Mouse (Mus musculus): ENCODE measurements around the gene Dcaf15. TPM values are rescaled to one million over a fixed set of nuclear protein-coding genes. Genes with fewer than 3 reads are reported as not detected.

The Dcaf15 gene
- polyA plus RNA-seq, 1 experiment from 2014 or later, result 22.6 TPM

GRCm38 (mm10) chr8:84063861-84064610 is 40.5 kb downstream of the Dcaf15 start:
- Histone ChIP-seq H3K36me3 (no peaks in the 10 kb centered on the region), H3K4me1 (replicated peaks) (peaks cover 24% of the 10 kb centered on the region), H3K4me3 (no peak overlapping the region), H3K9me3 (no peaks in the 10 kb centered on the region), H3K27me3 (no peaks in the 10 kb centered on the region), H3K4me2 (no peak overlapping the region), H3K9ac (no peak overlapping the region), H3K27ac (replicated peaks) (no peak overlapping the region)
- WGBS, result 79% methylated on average over 8 of the region's 8 CpGs
- ATAC-seq (ENCODE audit: low FRiP score, low read depth), result no peak

GRCm38 (mm10) chr8:84060245-84060644 is 44.3 kb downstream of the Dcaf15 start:
- no peaks in the 10 kb centered on the region for H3K9me3 ChIP-seq
- H3K36me3 ChIP-seq, result no peaks in the 10 kb centered on the region
- H3K27ac ChIP-seq (replicated peaks), result no peak overlapping the region
- no peak for ATAC-seq (ENCODE audit: low FRiP score, low read depth)
- H3K4me3 ChIP-seq, result no peak overlapping the region
- H3K9ac ChIP-seq, result no peak overlapping the region
- H3K4me2 ChIP-seq, result no peak overlapping the region
- H3K27me3 ChIP-seq, result no peaks in the 10 kb centered on the region
- WGBS, result 80% methylated on average over 2 of the region's 2 CpGs
- peaks cover under 1% of the 10 kb centered on the region; the same call in 1 of the 2 replicates for H3K4me1 ChIP-seq (replicated peaks)

GRCm38 (mm10) chr8:84059226-84059625 is 45.3 kb downstream of the Dcaf15 start:
- H3K4me1 ChIP-seq (replicated peaks), result no peaks in the 10 kb centered on the region
- H3K4me3 ChIP-seq, result no peak overlapping the region
- no peak for ATAC-seq (ENCODE audit: low FRiP score, low read depth)
- no peaks in the 10 kb centered on the region for H3K27me3 ChIP-seq
- H3K4me2 ChIP-seq, result no peak overlapping the region
- no peak overlapping the region for H3K27ac ChIP-seq (replicated peaks)
- WGBS, result 79% methylated on average over 2 of the region's 2 CpGs
- H3K9ac ChIP-seq, result no peak overlapping the region
- H3K9me3 ChIP-seq, result no peaks in the 10 kb centered on the region
- H3K36me3 ChIP-seq, result no peaks in the 10 kb centered on the region

GRCm38 (mm10) chr8:84057827-84058226 is 46.7 kb downstream of the Dcaf15 start:
- 95% methylated on average over 1 of the region's 1 CpGs for WGBS
- Histone ChIP-seq H3K27me3 (no peaks in the 10 kb centered on the region), H3K9ac (no peak overlapping the region), H3K36me3 (no peaks in the 10 kb centered on the region), H3K4me3 (no peak overlapping the region), H3K9me3 (no peaks in the 10 kb centered on the region), H3K4me1 (replicated peaks) (no peaks in the 10 kb centered on the region), H3K27ac (replicated peaks) (no peak overlapping the region), H3K4me2 (no peak overlapping the region)
- no peak for ATAC-seq (ENCODE audit: low FRiP score, low read depth)

- Histone ChIP-seq H3K4me3 (no peak overlapping the region), H3K9ac (no peak overlapping the region), H3K27ac (replicated peaks) (no peak overlapping the region), H3K27me3 (no peaks in the 10 kb centered on the region), H3K9me3 (no peaks in the 10 kb centered on the region), H3K36me3 (no peaks in the 10 kb centered on the region), H3K4me2 (no peak overlapping the region), H3K4me1 (replicated peaks) (no peaks in the 10 kb centered on the region)
- 97% methylated on average over 5 of the region's 5 CpGs for WGBS
- no peak for ATAC-seq (ENCODE audit: low FRiP score, low read depth)
Observed at GRCm38 (mm10) chr8:84053229-84053628, 51.3 kb downstream of the Dcaf15 start.

GRCm38 (mm10) chr8:84052746-84053145 is 51.8 kb downstream of the Dcaf15 start:
- Histone ChIP-seq H3K27ac (replicated peaks) (no peak overlapping the region), H3K9ac (no peak overlapping the region), H3K4me2 (no peak overlapping the region), H3K4me1 (replicated peaks) (no peaks in the 10 kb centered on the region), H3K27me3 (no peaks in the 10 kb centered on the region), H3K36me3 (no peaks in the 10 kb centered on the region), H3K4me3 (no peak overlapping the region), H3K9me3 (no peaks in the 10 kb centered on the region)
- 69% methylated on average over 3 of the region's 3 CpGs for WGBS
- no peak for ATAC-seq (ENCODE audit: low FRiP score, low read depth)

- Histone ChIP-seq H3K9me3 (no peaks in the 10 kb centered on the region), H3K27ac (replicated peaks) (no peak overlapping the region), H3K4me1 (replicated peaks) (0 out of 2 replicates have a peak, but pooled peaks cover 7% of the 10 kb centered on the region), H3K9ac (no peak overlapping the region), H3K4me2 (no peak overlapping the region), H3K27me3 (peaks cover 26% of the 10 kb centered on the region), H3K4me3 (no peak overlapping the region), H3K36me3 (no peaks in the 10 kb centered on the region)
- 85% methylated on average over 5 of the region's 5 CpGs for WGBS
- ATAC-seq (ENCODE audit: low FRiP score, low read depth), result no peak
Observed at GRCm38 (mm10) chr8:84048171-84048570, 56.4 kb downstream of the Dcaf15 start.

MicroRNAs encoded within 50 kb of the gene (microRNA counts, 519-probe panel; counts per million panel counts)
- microRNA mmu-miR-709, result 2,380 counts per million, percentile 33 among the panel's probes with 10 or more counts

Small RNA genes within 50 kb of the gene (microRNA-seq; reads per million reads assigned to microRNA genes)
- not detected for gene Mir709

Other genes starting within 250 kb of the Dcaf15 start
- gene Adgrl1, start 204.7 kb downstream of the Dcaf15 start, polyA plus RNA-seq (2015; fragmentation: Nextera tagmentation; extraction: Ambion mirVana), result 56.8 and 62.0 TPM in 2 replicates
- gene Gm10644, start 149.6 kb downstream of the Dcaf15 start, polyA plus RNA-seq (2015; fragmentation: Nextera tagmentation; extraction: Ambion mirVana), result 1.1 TPM in 2 replicates
- 12.8 and 14.7 TPM in 2 replicates for gene Asf1b, start 149.3 kb downstream of the Dcaf15 start, polyA plus RNA-seq (2015; fragmentation: Nextera tagmentation; extraction: Ambion mirVana)
- 241 and 250 TPM in 2 replicates for gene Prkaca, start 131.8 kb downstream of the Dcaf15 start, polyA plus RNA-seq (2015; fragmentation: Nextera tagmentation; extraction: Ambion mirVana)
- 6.2 and 7.3 TPM in 2 replicates for gene Samd1, start 107.1 kb downstream of the Dcaf15 start, polyA plus RNA-seq (2015; fragmentation: Nextera tagmentation; extraction: Ambion mirVana)
- 0.47 and 0.75 TPM in 2 replicates for gene 1700067K01Rik, start 103.3 kb downstream of the Dcaf15 start, polyA plus RNA-seq (2015; fragmentation: Nextera tagmentation; extraction: Ambion mirVana)
- gene 2210011C24Rik, start 92.6 kb downstream of the Dcaf15 start, polyA plus RNA-seq (2015; fragmentation: Nextera tagmentation; extraction: Ambion mirVana), result 0.41 and 0.70 TPM in 2 replicates
- gene Palm3, start 83.3 kb downstream of the Dcaf15 start, polyA plus RNA-seq (2015; fragmentation: Nextera tagmentation; extraction: Ambion mirVana), result 8.6 and 8.8 TPM in 2 replicates
- gene Il27ra, start 62.2 kb downstream of the Dcaf15 start, polyA plus RNA-seq (2015; fragmentation: Nextera tagmentation; extraction: Ambion mirVana), result 0.69 and 0.97 TPM in 2 replicates
- gene Rln3, start 59.8 kb downstream of the Dcaf15 start, polyA plus RNA-seq (2015; fragmentation: Nextera tagmentation; extraction: Ambion mirVana), result 0.51 and 1.2 TPM in 2 replicates
- 0.92 and 1.4 TPM in 2 replicates for gene Gm10643, start 39.6 kb downstream of the Dcaf15 start, polyA plus RNA-seq (2015; fragmentation: Nextera tagmentation; extraction: Ambion mirVana)
- gene Rfx1, start 37.9 kb downstream of the Dcaf15 start, polyA plus RNA-seq (2015; fragmentation: Nextera tagmentation; extraction: Ambion mirVana), result 9.4 and 11.2 TPM in 2 replicates
- 0.35 and 0.44 TPM in 2 replicates for gene Podnl1, start 21.2 kb upstream of the Dcaf15 start, polyA plus RNA-seq (2015; fragmentation: Nextera tagmentation; extraction: Ambion mirVana)
- 41.5 and 47.1 TPM in 2 replicates for gene Cc2d1a, start 43.2 kb upstream of the Dcaf15 start, polyA plus RNA-seq (2015; fragmentation: Nextera tagmentation; extraction: Ambion mirVana)
- gene 4930432K21Rik, start 43.3 kb upstream of the Dcaf15 start, polyA plus RNA-seq (2015; fragmentation: Nextera tagmentation; extraction: Ambion mirVana), result 2.3 and 2.8 TPM in 2 replicates
- gene Nanos3, start 80.4 kb upstream of the Dcaf15 start, polyA plus RNA-seq (2015; fragmentation: Nextera tagmentation; extraction: Ambion mirVana), result 8.0 and 8.7 TPM in 2 replicates
- gene Zswim4, start 132.3 kb upstream of the Dcaf15 start, polyA plus RNA-seq (2015; fragmentation: Nextera tagmentation; extraction: Ambion mirVana), result 23.3 and 24.9 TPM in 2 replicates
- gene D8Ertd738e, start 145.0 kb upstream of the Dcaf15 start, polyA plus RNA-seq (2015; fragmentation: Nextera tagmentation; extraction: Ambion mirVana), result 245 and 260 TPM in 2 replicates
- 45.6 and 48.4 TPM in 2 replicates for gene Mri1, start 152.6 kb upstream of the Dcaf15 start, polyA plus RNA-seq (2015; fragmentation: Nextera tagmentation; extraction: Ambion mirVana)
- gene Ccdc130, start 165.6 kb upstream of the Dcaf15 start, polyA plus RNA-seq (2015; fragmentation: Nextera tagmentation; extraction: Ambion mirVana), result 23.4 and 24.6 TPM in 2 replicates

All from hindbrain, embryonic 15.5 days (tissue).